Mouse (Mus musculus) right cerebral cortex, postnatal 36 days (tissue): ENCODE measurements around the gene Il11ra1.
"Not testable (repeated sequence)": the region's sequence is repeated elsewhere in the genome, so short reads cannot be mapped to it uniquely, and the experiment has no call there.

Experiments
- DNase-seq, 2 experiments: peaks; one replicate each; pipeline ENCODE4 v3.0.0; 2022; ENCODE audit warnings: low spot score in 2 of 2, mixed read lengths in 1 of 2

Il11ra1 gene

DNA sequence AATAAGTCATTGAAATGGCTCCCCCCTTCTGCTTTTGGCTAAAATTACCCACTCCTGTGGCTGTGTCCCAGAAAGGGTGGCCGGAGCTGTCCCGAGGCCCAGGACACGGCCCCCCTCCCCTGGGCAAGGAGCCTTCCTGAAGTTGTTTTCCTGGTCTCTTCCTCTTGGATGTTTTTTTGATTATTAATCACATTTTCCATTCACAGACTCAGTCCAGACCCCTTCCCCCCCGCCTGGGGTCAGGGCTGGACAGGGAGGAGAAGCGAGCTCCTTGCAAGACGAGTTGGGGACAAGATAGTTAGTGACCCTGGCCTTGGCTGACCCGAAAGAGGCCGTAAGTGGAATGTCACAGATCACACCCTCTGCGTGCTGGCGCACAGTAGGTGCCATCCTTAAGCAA, at the start of gene Il11ra1:
Il11ra1 (plus strand) TSS at position 207 of the 400 bp plus-strand sequence.
- DNase-seq = not testable (repeated sequence)

DNA sequence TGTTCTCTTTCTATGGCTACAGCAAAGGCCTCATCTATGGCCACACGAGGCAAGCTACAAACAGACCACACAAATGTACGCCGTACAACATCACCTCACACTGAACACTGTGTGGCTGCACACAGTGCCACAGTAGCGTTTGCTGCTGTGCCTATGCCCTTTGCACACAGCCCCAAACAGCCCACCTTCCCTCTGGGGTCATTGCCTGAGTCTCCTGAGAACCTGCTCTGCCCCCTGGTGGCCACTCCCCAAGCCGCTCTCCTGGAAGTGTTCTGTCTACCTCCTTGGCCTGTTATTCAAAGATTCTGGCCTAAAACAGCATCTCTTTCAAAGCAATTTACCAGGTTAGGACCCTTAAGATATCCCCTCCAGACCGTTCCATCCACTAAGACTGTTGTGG, 46.5 kb upstream of the Il11ra1 start:
- DNase-seq = peak; percentile 54 to 65

DNA sequence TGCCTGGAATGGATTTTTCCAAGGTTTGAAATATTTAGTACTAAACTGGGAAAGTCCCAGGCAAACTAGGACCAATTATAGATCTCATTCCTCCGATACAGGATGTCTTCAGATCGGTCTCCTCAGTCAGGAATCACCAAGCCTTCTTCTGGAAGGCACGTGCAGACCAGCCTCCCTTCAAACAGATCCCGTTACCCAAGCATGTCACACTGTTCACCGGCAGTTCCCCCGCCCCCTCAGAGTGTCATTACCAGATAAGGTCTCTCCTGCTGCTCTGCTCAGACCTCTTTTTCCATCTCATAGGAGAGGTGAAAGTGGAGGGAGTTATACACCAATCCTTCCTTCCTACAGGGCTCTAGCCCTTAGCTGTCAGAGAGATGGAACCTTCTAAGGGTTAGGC, 46.1 kb upstream of the Il11ra1 start:
- DNase-seq = no peak

DNA sequence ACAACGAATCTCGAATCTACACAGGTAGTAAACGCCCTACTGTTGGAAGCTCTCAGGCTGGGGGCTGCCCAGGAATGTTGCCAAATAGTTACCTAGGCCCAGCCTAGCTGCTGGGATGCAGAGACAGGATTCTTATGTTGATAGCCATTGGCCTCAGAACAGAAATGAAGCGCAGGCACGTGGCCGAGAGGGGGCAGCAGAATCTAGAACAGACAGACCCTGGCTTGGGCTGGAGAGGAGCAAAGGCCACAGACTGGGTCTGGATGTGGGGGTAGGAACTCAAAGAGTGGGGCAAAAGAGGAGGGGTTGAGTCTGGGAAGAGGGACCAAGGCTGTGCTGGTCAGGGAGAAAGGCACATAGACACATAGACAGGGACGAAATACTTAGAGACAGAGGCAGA, 45.6 kb upstream of the Il11ra1 start:
- peak in 1 of 2 experiments; percentile 49 for DNase-seq

DNA sequence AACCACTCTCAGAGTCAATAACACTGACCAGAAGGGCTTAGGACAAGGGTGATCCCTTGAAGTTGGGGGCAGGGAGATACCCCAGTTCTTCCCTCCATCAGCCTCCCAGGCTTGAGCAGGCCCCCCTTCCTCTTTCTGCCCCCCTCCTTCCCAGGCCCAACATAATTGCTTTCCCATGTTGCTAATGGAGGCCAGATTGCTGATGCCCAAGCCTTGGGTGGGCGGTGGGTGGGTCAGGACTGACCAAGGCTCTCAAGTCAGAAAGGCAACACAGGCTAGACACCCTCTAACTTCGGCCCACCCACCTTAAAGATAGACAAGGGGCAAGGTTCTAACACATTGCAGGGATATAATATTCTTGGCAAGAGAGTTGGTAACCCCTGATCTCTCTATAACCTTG, 44.3 kb upstream of the Il11ra1 start:
- DNase-seq = no peak

DNA sequence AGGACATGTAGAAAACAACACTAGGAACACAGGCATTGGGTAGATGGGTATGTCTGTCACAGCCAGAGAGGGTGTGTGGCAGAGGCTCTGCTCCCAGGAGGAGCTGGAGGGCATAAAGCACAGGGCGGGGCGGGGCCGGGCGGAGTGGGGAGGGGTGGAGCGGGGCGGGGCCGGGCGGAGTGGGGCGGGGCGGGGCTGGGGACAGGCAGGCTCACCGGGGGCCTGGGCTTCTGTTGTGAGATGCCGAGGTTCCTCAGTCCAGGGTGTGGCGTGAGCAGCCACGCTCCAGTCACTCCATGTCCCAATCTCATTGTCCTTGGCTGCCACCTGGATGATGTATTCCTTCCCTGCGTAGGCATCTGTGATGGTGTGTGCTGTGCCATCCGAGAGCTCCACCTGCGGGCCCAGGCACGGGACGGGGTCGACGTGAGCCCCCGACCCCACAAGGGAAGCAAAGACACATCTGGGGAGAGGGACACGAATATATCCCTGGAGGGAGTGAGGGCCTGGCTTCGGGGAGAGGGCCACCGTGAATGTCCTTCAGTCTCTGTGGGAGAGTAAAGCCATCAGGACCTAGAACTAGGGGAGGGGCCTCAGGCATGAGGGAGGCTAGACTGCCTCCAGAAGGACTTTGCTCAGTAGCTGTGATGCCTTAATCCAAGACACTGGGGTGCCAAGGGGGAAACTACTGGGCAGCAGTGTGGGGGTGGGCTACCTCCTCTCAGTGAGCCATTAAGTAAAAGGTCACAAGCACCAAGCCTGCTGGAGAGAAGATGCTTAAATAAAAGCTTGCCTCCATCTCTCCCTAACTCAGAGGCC, 41.0 kb upstream of the Il11ra1 start:
- no peak for DNase-seq

DNA sequence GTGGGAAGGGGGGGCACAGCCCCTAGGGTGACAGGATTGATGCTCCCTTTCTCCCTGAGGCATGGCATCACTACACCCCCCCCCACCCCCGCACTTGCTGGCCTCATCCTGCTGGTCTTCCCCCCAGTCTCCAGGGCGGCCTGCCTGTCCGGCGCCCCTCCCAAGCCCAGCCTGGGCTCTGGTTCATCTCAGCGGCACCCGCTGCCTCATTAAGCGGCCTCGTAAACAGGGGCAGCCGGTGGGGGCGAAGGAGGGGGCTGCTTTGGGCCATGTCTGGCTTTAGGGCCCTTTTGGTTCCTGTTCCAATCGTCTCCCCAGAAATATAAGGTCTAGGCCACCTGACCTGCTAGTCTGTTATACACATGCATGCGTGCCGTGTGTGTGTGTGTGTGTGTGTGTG, 40.2 kb upstream of the Il11ra1 start:
- DNase-seq = no peak

DNA sequence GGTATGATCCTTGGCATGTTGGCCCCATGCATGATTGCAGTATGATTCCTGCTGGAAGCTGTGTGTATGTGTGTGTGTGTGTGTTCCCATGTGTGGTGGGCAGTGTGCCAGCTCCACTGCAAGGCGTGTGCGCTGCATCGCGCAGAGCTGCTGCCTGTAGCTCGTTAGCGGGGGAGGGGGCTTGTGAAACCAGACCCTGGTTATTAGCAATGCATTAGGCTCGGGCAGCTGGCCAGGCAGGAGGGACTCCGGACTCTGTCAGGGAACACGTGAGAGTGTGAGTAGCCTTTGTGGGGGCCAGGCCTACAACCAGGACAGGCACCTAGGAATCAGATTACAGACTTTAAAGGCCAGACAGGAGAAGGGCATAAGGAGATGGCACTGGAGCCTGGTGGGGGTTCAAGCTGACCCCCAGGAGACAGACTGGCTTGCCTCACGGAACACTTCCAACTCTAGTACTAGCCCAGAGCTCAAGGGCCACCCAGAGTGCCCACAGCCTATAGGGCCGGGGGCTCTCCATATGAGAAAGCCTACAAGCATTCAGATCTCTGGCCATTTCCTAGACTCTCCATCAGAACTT, 38.8 kb upstream of the Il11ra1 start:
- DNase-seq = no peak

DNA sequence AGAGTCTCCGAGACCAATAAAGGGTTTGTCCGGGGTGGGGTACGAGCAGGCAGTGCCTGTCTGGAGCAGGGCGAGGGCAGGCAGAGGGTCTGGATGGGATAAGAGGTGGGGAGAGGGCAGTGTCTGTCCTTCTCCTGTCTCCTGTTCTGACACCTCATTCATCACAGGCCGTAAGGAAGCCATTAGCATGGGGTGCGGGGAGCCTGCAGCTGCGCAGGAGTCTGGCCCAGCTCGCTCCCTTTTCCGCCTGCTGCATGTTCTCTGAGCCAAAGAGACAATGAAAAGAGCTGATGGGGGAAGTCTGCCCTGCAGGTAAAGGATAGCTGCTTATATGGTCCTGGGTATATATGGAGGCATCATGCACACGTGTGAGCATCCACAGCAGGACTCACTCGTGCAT, 37.1 kb upstream of the Il11ra1 start:
- DNase-seq = no peak

DNA sequence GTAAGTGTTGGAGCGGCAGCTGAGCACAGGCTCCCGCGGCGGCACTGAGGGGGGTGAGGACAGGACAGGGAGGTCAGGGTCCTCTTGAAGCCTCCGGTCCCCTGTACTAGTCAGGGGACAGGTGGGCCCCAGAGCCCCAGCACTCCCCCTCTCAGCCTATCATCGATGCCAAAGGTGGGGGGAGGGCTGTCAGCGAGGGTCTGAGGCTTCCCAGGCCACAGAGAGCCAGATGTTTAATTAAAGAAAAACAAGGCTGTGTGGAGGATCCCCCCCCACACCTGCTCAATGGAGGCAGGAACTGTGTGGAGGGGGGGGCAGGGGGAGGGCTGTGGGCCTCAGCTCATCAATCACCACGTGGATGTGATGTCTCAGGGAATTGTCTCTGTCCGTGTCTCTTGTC, 36.2 kb upstream of the Il11ra1 start:
- no peak for DNase-seq

DNA sequence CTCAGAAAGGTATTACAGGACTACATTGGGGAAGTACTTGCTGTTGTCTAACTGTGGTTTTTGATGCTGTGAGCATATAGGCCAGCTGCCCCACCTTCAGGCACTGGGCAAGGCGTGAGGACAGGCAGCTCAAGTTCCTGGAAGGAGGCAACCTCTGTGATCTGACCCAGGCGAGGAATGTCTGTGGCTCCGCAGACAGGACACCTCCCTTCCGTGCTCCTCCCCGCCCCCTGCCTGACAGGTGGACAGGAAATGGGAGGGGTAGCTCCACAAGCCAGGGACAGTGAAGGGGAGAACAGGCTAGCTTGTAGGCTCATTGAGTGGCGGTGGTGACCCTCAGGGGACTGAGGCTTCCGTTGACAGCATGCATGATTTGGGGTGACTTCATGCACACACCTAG, 35.3 kb upstream of the Il11ra1 start:
- DNase-seq = no peak

DNA sequence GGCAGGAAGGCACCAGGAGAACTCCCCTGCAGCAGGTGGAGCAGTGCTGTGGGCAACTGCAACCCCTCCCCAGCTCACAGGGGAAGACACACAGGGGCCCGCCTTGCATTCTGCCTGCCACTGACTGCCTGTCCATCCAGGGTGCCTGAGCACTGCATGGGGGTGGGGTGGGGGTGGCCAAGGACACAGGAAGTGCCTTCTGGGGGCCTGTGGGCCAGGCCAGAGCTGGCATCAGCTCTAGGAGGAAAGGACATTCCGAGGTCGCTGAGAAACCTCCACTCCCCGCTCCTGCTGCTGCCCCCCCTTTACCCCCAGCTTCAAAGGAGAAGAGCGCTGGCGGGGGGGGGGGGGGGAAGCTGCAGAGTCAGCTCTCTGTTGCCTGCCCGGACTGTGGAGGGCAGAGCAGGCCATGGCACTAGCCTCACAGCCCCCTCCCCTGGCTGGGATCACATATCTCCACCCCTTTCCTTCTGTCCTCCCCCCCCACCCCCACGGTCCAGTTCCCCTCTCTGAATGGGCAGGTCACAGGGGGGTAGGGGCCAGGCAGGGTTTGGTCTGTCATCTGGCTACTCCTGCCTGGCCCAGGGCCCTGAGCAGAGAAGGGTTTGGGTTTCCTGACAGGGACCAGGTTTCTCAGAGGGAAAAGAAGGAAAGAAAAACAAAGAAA, 34.6 kb upstream of the Il11ra1 start:
- DNase-seq = no peak

DNA sequence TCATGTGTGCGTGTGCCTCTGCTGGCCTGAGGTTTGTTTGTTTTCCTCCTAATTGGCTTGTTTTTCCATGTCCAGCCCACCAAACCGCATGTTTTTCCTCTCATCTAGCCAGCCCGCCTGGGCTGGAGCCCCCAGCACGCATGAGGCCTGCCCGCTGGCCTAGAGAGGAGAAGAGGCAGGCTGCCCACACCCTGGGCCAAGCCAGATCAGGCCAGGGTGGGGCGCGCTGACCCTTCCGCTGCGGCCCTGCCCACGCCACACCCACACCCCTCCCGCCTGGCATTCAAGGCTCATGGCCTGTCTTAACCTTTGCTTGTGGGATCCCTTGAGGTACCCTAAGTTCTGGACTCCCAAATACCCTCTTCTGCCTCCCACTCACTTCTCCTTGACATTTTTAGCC, 33.1 kb upstream of the Il11ra1 start:
- no peak for DNase-seq

DNA sequence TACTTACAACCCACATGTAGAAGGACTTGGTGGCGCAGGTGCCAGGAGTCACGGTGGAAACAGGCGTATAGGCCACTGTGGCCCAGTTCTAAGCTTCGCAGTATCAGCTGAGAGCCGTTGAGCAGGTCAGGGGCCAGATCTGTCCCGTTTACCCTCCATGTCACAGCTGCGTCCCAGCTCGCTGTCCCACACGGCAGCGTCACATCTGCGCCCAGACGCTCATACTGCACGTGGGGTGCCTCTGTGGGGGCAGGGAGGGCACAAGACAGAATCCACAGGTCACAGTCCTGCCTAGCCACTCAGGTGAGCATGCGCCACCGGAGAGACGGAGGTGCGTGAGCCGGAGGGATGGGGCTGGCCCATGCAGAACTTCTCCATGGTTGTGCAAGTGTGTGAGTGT, 29.0 kb upstream of the Il11ra1 start:
- DNase-seq = no peak

DNA sequence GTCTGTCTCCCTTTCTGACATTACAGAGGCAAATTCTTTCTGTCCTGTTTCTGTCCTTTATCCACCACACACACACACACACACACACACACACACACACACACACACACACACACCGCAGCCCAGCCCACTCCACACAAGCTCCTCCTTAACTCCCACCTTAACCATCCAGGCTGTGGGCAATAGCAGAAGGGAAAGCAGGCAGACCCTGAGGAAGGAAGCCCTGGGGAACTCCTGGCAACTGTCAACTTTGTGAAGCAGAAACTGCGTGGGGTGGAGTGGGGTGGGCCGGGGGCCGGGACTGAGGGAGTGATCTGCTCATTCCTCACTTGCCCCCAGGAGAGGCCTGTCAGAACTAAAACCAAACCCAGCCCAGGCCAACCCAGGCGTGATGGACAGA, 28.3 kb upstream of the Il11ra1 start:
- no peak for DNase-seq

DNA sequence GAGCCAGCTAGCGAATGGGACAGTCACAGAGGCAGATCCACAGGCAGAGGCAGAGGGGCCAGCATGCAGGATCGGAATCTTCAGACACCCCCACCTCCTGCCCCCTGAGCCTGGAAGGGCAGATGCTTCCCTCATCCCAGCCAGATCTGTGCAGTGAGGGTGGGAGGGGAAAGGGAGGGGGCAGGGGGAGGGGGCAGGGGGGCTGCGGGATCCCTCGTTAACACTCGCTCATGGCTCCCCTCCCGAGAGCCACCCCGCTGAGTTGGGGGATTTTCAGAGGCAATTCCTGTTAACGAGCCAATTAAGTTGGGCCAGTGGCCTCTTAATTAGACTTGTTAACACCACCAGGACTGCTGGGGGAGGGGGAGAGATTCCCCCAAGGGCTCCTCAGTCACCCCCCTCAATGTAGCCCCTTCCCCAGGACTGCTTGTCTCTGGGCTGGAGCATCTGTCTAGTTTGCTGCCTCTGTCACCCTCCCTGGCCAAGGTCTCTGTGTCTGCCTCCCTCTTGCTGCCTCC, 27.8 kb upstream of the Il11ra1 start:
- DNase-seq = no peak

DNA sequence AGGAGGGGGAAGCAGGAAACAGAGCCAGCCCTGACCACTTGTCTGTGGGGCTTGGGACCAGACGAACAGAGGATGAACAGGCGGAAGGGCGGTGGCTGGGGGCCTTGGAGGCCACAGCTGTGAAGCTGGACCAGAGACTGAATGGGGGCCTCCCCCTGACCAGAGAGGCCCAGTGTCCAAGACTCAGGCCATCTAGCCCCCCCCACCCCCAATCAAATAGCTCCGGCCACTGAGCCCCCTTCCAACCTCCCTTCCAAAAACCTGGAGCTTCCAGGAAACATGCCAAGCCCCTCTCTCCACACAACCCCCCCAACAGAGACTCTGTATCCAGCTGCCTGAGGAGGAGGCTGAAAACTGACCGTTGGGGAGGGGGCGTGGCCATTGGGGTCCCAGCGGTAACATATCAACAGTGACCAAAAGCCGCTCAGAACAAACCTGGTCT, 27.2 kb upstream of the Il11ra1 start:
- DNase-seq = no peak

DNA sequence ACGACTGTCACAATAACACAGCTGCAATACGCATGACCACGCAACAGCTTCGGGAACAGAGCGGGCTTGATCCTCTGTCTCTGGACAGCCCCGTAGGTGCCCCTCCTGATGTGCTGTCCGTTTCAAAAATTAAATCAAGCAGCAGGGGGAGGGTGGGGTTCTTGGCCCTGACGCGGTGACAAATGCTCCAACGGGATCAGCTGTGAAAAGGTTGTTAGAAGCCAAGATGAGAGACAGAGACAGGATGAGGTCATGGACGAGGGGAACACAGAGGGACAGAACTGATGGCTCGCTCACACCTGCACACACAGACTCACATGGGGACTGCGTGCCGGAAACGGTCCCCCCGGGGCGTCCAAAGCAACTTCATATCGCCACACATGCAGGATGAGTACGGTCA, 26.6 kb upstream of the Il11ra1 start:
- DNase-seq = no peak

DNA sequence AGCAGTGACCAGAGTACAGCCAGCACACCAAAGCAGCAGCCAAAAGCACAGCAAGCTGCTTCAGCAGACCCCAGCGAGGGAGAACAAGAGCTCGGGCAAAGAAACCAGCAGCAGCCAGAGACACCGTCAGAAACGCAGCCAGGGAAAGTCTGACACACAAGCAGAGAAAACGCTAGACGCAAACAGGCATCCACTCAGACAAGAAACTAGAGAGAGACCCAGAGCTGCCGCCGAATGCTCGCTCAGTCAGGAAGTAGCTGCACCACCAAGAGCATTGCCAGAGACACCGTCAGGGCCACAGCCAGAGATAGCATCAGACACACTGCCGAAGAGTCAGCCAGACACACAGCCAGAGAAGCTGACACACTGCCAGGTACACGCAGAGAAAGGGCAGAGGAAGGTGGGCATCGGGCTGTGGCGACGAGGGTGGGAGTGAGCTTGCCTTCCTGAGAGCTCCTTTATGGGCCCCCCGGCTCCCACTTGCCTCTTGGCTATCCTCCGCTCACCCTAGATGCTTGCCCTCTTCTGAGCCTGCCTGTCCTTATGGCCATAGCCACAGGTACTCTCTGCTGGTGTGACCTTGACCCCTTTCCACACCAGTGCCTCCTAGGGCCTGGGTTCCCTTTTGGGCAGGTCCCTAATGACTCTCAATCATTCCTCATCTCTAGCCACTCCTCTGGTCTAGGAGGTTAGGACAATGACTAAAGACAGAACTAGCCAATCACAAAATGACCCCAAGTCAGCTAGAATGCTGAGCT, 23.4 kb upstream of the Il11ra1 start:
- no peak for DNase-seq

DNA sequence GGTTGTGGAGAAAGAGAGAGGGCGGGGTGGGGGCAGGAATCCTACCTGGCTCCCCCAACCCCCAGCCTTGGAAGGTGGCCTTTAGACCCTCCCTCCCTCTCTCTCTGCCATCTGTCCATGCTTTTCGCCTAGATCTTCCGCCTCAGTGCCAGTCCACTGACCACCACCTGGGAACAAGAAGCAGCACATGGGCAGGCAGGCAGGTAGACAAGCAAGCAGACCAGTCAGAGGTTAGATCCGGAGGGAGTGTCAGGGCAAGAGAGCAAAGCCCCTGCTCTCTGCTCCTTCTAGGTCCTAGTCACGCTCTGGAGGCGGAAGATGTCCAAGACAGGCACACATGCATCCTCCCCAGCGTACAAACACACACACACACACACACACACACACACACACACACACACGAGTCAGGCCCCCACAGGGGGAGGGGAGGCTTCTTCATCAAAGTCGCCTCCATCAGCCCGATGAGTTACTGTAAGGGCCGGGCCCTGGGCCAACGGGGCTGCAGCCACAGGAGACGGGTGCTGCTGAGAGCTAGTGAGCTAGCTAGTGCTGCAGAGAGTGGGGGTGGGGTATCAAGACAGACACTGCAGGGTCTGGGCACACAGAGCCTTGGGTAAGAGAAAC, 22.7 kb upstream of the Il11ra1 start:
- no peak for DNase-seq

DNA sequence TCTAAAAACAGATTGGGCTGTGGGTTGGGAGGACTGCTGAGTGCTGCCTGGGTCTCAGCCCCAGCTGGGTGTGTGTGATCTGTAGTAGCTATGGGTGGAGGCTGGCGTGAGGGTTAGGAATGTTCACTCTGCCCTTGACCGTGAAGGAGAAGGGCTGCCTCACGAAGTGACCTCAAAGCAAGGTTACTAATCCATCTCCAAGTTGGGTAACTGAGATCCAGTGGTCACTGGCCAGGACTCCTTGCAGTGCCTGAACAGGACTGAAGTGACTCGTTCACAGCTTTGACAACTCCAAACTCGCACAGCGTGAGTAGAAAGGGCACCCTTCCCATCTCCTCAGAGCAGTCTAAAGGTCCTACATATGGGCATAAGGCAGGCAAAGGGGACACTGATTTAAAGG, 20.9 kb upstream of the Il11ra1 start:
- DNase-seq = no peak

DNA sequence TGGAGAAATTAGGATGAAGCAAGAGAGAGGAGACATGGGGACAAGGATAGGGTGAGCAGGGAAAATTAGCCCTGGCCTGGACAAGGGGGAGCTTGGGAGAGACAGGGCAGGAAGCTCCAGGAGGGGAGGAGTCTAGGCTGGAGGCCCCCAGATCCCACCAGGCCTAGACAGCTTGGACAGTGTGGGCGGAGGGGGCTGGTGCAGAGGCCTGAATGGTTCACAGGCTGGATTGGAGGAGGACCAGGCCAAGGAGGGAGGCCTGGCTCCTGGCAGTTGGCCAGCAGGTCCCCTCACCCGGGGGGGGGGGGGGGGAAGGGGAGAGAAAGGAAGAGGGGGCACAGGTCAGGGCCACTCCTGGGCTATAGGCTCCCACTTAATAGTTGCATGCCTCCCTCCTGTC, 20.5 kb upstream of the Il11ra1 start:
- no peak for DNase-seq
